Mouse (Mus musculus): ENCODE measurements around the gene Spdl1. TPM values are rescaled to one million over a fixed set of nuclear protein-coding genes. Genes with fewer than 3 reads are reported as not detected.

The Spdl1 gene
- total and polyA plus RNA-seq, 2 experiments: 0.07 to 0.18 TPM

GRCm38 (mm10) chr11:34779966-34780365 is 53.5 kb downstream of the Spdl1 start:
- no peak overlapping the region for H3K4me3 ChIP-seq (ENCODE audit: insufficient read depth, low read depth, low read length)
- H3K27me3 ChIP-seq (ENCODE audit: control insufficient read depth, insufficient read depth, low read length): no peaks in the 10 kb centered on the region
- H3K36me3 ChIP-seq (ENCODE audit: control insufficient read depth, insufficient read depth, low read length): no peaks in the 10 kb centered on the region
- WGBS: 82% methylated on average over 4 of the region's 4 CpGs
- H3K9ac ChIP-seq (ENCODE audit: low read depth, low read length): no peak overlapping the region
- no peaks in the 10 kb centered on the region for H3K4me1 ChIP-seq (ENCODE audit: control insufficient read depth, insufficient read depth, low read length)
- DNase-seq (ENCODE audit: extremely low read depth, low read depth, low spot score): no peak
- no peaks in the 10 kb centered on the region for H3K79me2 ChIP-seq (ENCODE audit: control insufficient read depth, insufficient read depth, low read length)
- TF ChIP-seq CTCF (IDR thresholded peaks at IDR 0.05; ENCODE audit: low read depth, low read length) (no peak), POLR2A (IDR thresholded peaks at IDR 0.05; ENCODE audit: extremely low read depth, insufficient read depth, low read length) (no peak)
- no peak overlapping the region for H3K27ac ChIP-seq (replicated peaks; ENCODE audit: insufficient read depth, low read depth, low read length)

- H3K79me2 ChIP-seq (ENCODE audit: control insufficient read depth, insufficient read depth, low read length): no peaks in the 10 kb centered on the region
- 73% methylated on average over 3 of the region's 3 CpGs for WGBS
- H3K27ac ChIP-seq (replicated peaks; ENCODE audit: insufficient read depth, low read depth, low read length): no peak overlapping the region
- H3K4me1 ChIP-seq (ENCODE audit: control insufficient read depth, insufficient read depth, low read length): no peaks in the 10 kb centered on the region
- no peaks in the 10 kb centered on the region for H3K36me3 ChIP-seq (ENCODE audit: control insufficient read depth, insufficient read depth, low read length)
- no peak overlapping the region for H3K4me3 ChIP-seq (ENCODE audit: insufficient read depth, low read depth, low read length)
- no peak for TF ChIP-seq CTCF (IDR thresholded peaks at IDR 0.05; ENCODE audit: low read depth, low read length)
- TF ChIP-seq POLR2A (IDR thresholded peaks at IDR 0.05; ENCODE audit: extremely low read depth, insufficient read depth, low read length): no peak
- no peak overlapping the region for H3K9ac ChIP-seq (ENCODE audit: low read depth, low read length)
- DNase-seq (ENCODE audit: extremely low read depth, low read depth, low spot score): no peak
- H3K27me3 ChIP-seq (ENCODE audit: control insufficient read depth, insufficient read depth, low read length): no peaks in the 10 kb centered on the region
These were observed 55.1 kb downstream of the Spdl1 start for GRCm38 (mm10) chr11:34778351-34778750.

- TF ChIP-seq CTCF (IDR thresholded peaks at IDR 0.05; ENCODE audit: low read depth, low read length): no peak
- TF ChIP-seq POLR2A (IDR thresholded peaks at IDR 0.05; ENCODE audit: extremely low read depth, insufficient read depth, low read length): no peak
- DNase-seq (ENCODE audit: extremely low read depth, low read depth, low spot score): no peak
- no peak overlapping the region for H3K9ac ChIP-seq (ENCODE audit: low read depth, low read length)
- no peaks in the 10 kb centered on the region for H3K4me1 ChIP-seq (ENCODE audit: control insufficient read depth, insufficient read depth, low read length)
- no peaks in the 10 kb centered on the region for H3K79me2 ChIP-seq (ENCODE audit: control insufficient read depth, insufficient read depth, low read length)
- no peak overlapping the region for H3K4me3 ChIP-seq (ENCODE audit: insufficient read depth, low read depth, low read length)
- WGBS: 80% methylated on average over 4 of the region's 4 CpGs
- H3K36me3 ChIP-seq (ENCODE audit: control insufficient read depth, insufficient read depth, low read length): no peaks in the 10 kb centered on the region
- no peaks in the 10 kb centered on the region for H3K27me3 ChIP-seq (ENCODE audit: control insufficient read depth, insufficient read depth, low read length)
- H3K27ac ChIP-seq (replicated peaks; ENCODE audit: insufficient read depth, low read depth, low read length): no peak overlapping the region
These were observed 55.9 kb downstream of the Spdl1 start for GRCm38 (mm10) chr11:34777529-34777928.

GRCm38 (mm10) chr11:34776054-34776453 is 57.4 kb downstream of the Spdl1 start:
- DNase-seq (ENCODE audit: extremely low read depth, low read depth, low spot score): no peak
- no peak overlapping the region for H3K27ac ChIP-seq (replicated peaks; ENCODE audit: insufficient read depth, low read depth, low read length)
- TF ChIP-seq POLR2A (IDR thresholded peaks at IDR 0.05; ENCODE audit: extremely low read depth, insufficient read depth, low read length) (no peak), CTCF (IDR thresholded peaks at IDR 0.05; ENCODE audit: low read depth, low read length) (no peak)

GRCm38 (mm10) chr11:34774636-34775035 is 58.8 kb downstream of the Spdl1 start:
- Histone ChIP-seq H3K9ac (ENCODE audit: low read depth, low read length) (no peak overlapping the region), H3K4me1 (ENCODE audit: control insufficient read depth, insufficient read depth, low read length) (no peaks in the 10 kb centered on the region), H3K27me3 (ENCODE audit: control insufficient read depth, insufficient read depth, low read length) (no peaks in the 10 kb centered on the region), H3K27ac (replicated peaks; ENCODE audit: insufficient read depth, low read depth, low read length) (no peak overlapping the region), H3K4me3 (ENCODE audit: insufficient read depth, low read depth, low read length) (no peak overlapping the region), H3K36me3 (ENCODE audit: control insufficient read depth, insufficient read depth, low read length) (no peaks in the 10 kb centered on the region), H3K79me2 (ENCODE audit: control insufficient read depth, insufficient read depth, low read length) (no peaks in the 10 kb centered on the region)
- 66% methylated on average over 2 of the region's 2 CpGs for WGBS
- DNase-seq (ENCODE audit: extremely low read depth, low read depth, low spot score): no peak
- no peak for TF ChIP-seq POLR2A (IDR thresholded peaks at IDR 0.05; ENCODE audit: extremely low read depth, insufficient read depth, low read length)
- TF ChIP-seq CTCF (IDR thresholded peaks at IDR 0.05; ENCODE audit: low read depth, low read length): no peak

More at GRCm38 (mm10) chr11:34776054-34776453, 57.4 kb downstream of the Spdl1 start:
- 70% methylated on average over 2 of the region's 2 CpGs for WGBS
- Histone ChIP-seq H3K4me1 (ENCODE audit: control insufficient read depth, insufficient read depth, low read length) (no peaks in the 10 kb centered on the region), H3K9ac (ENCODE audit: low read depth, low read length) (no peak overlapping the region), H3K36me3 (ENCODE audit: control insufficient read depth, insufficient read depth, low read length) (no peaks in the 10 kb centered on the region), H3K27me3 (ENCODE audit: control insufficient read depth, insufficient read depth, low read length) (no peaks in the 10 kb centered on the region), H3K79me2 (ENCODE audit: control insufficient read depth, insufficient read depth, low read length) (no peaks in the 10 kb centered on the region), H3K4me3 (ENCODE audit: insufficient read depth, low read depth, low read length) (no peak overlapping the region)

- TF ChIP-seq CTCF (IDR thresholded peaks at IDR 0.05; ENCODE audit: low read depth, low read length): no peak
- H3K79me2 ChIP-seq (ENCODE audit: control insufficient read depth, insufficient read depth, low read length): no peaks in the 10 kb centered on the region
- H3K27ac ChIP-seq (replicated peaks; ENCODE audit: insufficient read depth, low read depth, low read length): no peak overlapping the region
- no peaks in the 10 kb centered on the region for H3K36me3 ChIP-seq (ENCODE audit: control insufficient read depth, insufficient read depth, low read length)
- H3K9ac ChIP-seq (ENCODE audit: low read depth, low read length): no peak overlapping the region
- no peaks in the 10 kb centered on the region for H3K4me1 ChIP-seq (ENCODE audit: control insufficient read depth, insufficient read depth, low read length)
- no peak overlapping the region for H3K4me3 ChIP-seq (ENCODE audit: insufficient read depth, low read depth, low read length)
- no peaks in the 10 kb centered on the region for H3K27me3 ChIP-seq (ENCODE audit: control insufficient read depth, insufficient read depth, low read length)
- no peak for DNase-seq (ENCODE audit: extremely low read depth, low read depth, low spot score)
- WGBS: 82% methylated on average over 9 of the region's 9 CpGs
These were observed 60.0 kb downstream of the Spdl1 start for GRCm38 (mm10) chr11:34773304-34773895.
